Mouse (Mus musculus) ES-Bruce4 (cell line): Measurements from ENCODE around the gene Hddc2. TPM values are rescaled to one million over a fixed set of nuclear protein-coding genes. Genes with fewer than 3 reads are reported as not detected.
A peak's percentile ranks its signal among the peaks of the same experiment; 100 is the strongest.

Experiments used
- H3K27ac ChIP-seq: 2 replicates; pipeline ENCODE4 v1.5.1; 2012; ENCODE audit warnings: low read length, inconsistent platforms; ENCODE audit not compliant: insufficient read depth
- H3K27me3 ChIP-seq: 2 replicates; pipeline ENCODE4 v1.6.1; 2012; ENCODE audit warnings: mild to moderate bottlenecking, low read length, inconsistent platforms; ENCODE audit not compliant: control insufficient read depth, poor library complexity, insufficient read depth, severe bottlenecking
- H3K36me3 ChIP-seq: 2 replicates; pipeline ENCODE4 v1.6.1; 2012; ENCODE audit warnings: inconsistent platforms, mild to moderate bottlenecking, low read length, moderate library complexity; ENCODE audit not compliant: control insufficient read depth, poor library complexity, insufficient read depth, severe bottlenecking
- H3K4me1 ChIP-seq: one replicate; pipeline ENCODE4 v1.8.1; 2011; ENCODE audit warnings: low read length; ENCODE audit not compliant: control insufficient read depth, insufficient read depth
- H3K4me3 ChIP-seq: 2 replicates; pipeline ENCODE4 v1.5.1; 2011; ENCODE audit warnings: low read depth, mild to moderate bottlenecking, low read length
- H3K9ac ChIP-seq: 2 replicates; pipeline ENCODE4 v1.6.1; 2012; ENCODE audit warnings: low read depth, mild to moderate bottlenecking, inconsistent platforms; ENCODE audit not compliant: poor library complexity, severe bottlenecking
- H3K9me3 ChIP-seq: replicated peaks from 2 replicates; pipeline ENCODE4 v1.6.1; 2012; ENCODE audit warnings: mild to moderate bottlenecking, low read length, inconsistent platforms; ENCODE audit not compliant: control insufficient read depth, poor library complexity, insufficient read depth, severe bottlenecking
- CTCF ChIP-seq: IDR thresholded peaks from one replicate; pipeline ENCODE4 v1.8.1; 2011; ENCODE audit warnings: low read depth, low read length
- EP300 ChIP-seq: IDR thresholded peaks from 2 replicates; pipeline ENCODE4 v1.6.1; 2011; ENCODE audit warnings: low read depth, low read length; ENCODE audit not compliant: insufficient read depth
- POLR2A ChIP-seq: IDR thresholded peaks from one replicate; pipeline ENCODE4 v1.8.1; 2011; ENCODE audit warnings: low read length; ENCODE audit not compliant: insufficient read depth
- polyA plus RNA-seq: library from polyadenylated mRNA; stranded (reverse); fragments of >200 nt; gene quantifications from 2 replicates; pipeline ENCODE4 v1.2.4, GENCODE M21; 2011; ENCODE audit warnings: low read depth; ENCODE audit not compliant: missing spikeins, insufficient read depth, insufficient read length

Gene Hddc2
- polyA plus RNA-seq, 1 experiment = 35.6 TPM

DNA sequence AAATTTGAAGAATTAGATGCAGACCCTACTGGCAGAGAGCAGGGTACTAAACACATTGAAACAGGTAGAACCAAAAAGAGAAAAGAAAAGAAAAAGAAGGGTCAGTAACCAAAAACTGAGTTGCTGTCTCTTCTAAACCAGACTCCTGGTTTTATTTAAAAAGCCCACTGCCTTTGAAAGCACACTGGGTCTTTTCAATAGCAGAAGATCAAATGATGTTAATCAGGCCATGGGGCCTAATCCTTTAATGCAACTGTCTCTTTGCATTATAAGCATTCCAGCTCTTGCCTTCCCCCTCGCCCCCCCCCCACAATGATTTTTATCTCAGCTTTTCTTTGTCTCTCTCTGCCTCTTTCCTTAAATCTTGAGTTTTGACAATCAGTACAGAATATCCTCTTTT, 16.7 kb upstream of the Hddc2 start:
- H3K4me1 ChIP-seq = no peaks in the 10 kb centered on the region
- TF ChIP-seq EP300 (no peak), POLR2A (no peak), CTCF (no peak)
- no peaks in the 10 kb centered on the region for H3K9me3 ChIP-seq
- H3K36me3 ChIP-seq = no peaks in the 10 kb centered on the region
- no peak overlapping the region for H3K9ac ChIP-seq
- no peaks in the 10 kb centered on the region for H3K27me3 ChIP-seq
- no peak overlapping the region for H3K4me3 ChIP-seq
- H3K27ac ChIP-seq = no peak overlapping the region

DNA sequence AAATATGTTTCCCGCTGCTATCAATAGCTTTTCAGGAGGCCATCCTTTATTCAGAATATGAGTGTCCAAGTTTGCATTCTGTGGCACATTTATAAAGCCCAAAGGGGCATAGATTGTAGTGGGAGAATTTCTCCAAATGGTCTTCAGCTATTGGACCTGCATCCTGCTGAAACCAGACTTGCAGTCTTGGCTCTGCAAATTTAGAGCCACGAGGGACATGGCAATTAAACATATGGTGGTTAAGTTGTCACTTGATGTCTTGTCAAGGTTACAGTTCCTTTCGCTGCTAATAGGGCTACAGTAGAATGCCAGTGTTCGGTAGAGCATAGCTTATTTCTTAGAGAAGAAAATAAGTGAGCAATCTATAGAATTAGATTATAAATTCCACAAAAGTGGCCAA, 16.1 kb upstream of the Hddc2 start:
- Histone ChIP-seq H3K9me3 (no peaks in the 10 kb centered on the region), H3K27ac (no peak overlapping the region), H3K27me3 (no peaks in the 10 kb centered on the region), H3K9ac (no peak overlapping the region), H3K4me1 (no peaks in the 10 kb centered on the region), H3K4me3 (no peak overlapping the region), H3K36me3 (no peaks in the 10 kb centered on the region)
- TF ChIP-seq EP300 = no peak
- no peak for TF ChIP-seq POLR2A
- no peak for TF ChIP-seq CTCF

DNA sequence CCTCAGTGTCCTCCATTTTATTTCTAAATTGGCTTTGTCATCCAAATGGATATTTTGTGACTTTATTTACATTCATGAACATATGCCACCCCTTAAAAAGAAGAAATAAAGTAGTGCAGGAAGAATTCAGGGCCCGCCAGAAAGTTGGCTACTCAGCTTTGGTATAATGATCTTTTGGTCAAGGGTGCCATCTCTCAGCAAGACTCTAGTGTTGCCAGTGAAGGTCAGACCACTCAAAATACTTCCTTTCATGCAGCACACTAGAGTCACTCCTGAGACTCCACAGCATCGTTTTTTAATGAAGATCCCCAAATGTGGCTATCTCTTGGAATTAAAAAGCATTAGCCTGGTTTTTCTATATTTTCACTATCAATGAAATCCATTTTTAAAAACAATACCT, 14.9 kb upstream of the Hddc2 start:
- Histone ChIP-seq H3K9me3 (no peaks in the 10 kb centered on the region), H3K9ac (no peak overlapping the region), H3K27me3 (no peaks in the 10 kb centered on the region), H3K4me3 (no peak overlapping the region), H3K27ac (no peak overlapping the region), H3K4me1 (no peaks in the 10 kb centered on the region), H3K36me3 (no peaks in the 10 kb centered on the region)
- no peak for TF ChIP-seq EP300
- TF ChIP-seq POLR2A = no peak
- no peak for TF ChIP-seq CTCF

DNA sequence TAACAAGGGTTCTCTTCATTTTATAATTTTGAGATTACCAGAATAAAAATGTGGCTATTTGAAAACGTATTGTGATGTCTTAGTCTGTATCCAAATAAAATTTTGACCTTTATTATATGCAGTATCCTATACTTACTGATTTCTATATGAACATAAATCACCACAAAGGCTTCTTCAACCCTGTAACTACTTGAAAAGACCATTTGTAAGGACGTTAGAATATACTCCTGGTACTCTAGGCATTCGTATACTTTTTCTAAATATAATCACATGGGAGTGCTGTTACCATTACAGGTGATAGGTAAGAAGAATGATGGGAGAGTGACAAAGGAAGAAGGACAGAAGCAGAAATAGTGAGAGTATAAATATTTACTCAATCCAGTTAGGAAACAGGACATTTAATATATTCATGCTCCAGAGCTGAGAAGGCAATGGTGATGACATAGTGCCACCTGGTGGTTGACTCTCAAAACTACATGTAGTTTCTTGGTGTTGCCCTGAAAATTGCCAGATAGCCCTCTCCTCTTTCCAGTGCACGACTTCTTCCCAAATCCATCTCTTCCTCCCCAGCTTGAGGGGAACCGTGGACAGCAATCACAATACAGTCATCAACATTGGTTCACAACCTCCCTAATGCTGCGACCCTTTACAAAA, 14.1 kb upstream of the Hddc2 start:
- Histone ChIP-seq H3K4me3 (no peak overlapping the region), H3K27ac (no peak overlapping the region), H3K27me3 (no peaks in the 10 kb centered on the region), H3K9me3 (no peaks in the 10 kb centered on the region), H3K36me3 (no peaks in the 10 kb centered on the region), H3K4me1 (no peaks in the 10 kb centered on the region), H3K9ac (no peak overlapping the region)
- TF ChIP-seq CTCF = peak; percentile 34
- no peak for TF ChIP-seq POLR2A

DNA sequence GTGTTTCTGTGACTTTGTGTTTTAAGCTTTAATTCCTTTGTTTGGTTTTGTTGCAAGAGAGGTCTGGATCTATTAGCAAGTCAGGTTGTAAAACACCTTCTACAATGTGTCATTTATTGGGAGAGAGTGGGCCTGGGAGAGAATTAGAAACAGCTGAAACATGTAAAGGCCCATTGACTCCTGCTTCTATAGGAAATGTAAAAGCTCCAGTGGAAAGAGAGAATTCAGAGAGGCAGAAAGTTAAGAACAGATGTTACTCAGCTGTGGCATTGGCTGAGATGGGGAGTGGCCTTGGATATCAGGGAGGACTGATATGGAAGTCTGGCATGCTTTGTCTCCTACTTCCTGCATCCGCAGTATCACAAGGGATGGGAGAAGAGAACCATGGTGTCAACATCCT, 12.9 kb upstream of the Hddc2 start:
- no peak overlapping the region for H3K4me3 ChIP-seq
- no peaks in the 10 kb centered on the region for H3K36me3 ChIP-seq
- no peak for TF ChIP-seq POLR2A
- TF ChIP-seq EP300 = no peak
- no peak for TF ChIP-seq CTCF
- H3K4me1 ChIP-seq = no peaks in the 10 kb centered on the region
- no peaks in the 10 kb centered on the region for H3K27me3 ChIP-seq
- H3K9me3 ChIP-seq = no peaks in the 10 kb centered on the region
- no peak overlapping the region for H3K27ac ChIP-seq
- no peak overlapping the region for H3K9ac ChIP-seq

DNA sequence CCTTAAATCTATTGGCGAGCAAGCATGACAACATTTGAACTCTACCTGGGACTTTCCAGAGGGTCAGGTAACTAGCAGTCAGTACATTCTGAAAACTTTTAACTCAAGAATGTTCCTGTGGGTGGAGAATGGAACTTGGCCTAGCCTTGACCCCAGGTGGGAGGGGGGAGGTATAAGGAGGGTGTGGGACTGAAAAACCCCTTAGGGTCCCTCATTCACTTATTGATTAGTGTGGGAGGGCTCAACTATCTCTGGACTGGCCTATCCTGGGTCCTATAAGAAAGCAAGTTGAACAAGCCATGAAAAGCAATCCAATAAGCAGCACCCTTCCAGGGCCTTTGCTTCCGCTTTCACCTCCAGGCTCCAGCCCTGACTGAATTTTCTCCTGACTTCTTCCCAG, 9.7 kb upstream of the Hddc2 start:
- Histone ChIP-seq H3K9me3 (no peaks in the 10 kb centered on the region), H3K36me3 (no peaks in the 10 kb centered on the region), H3K4me3 (no peak overlapping the region), H3K9ac (no peak overlapping the region), H3K27me3 (no peaks in the 10 kb centered on the region), H3K27ac (no peak overlapping the region), H3K4me1 (no peaks in the 10 kb centered on the region)
- TF ChIP-seq POLR2A = no peak
- TF ChIP-seq CTCF = no peak
- TF ChIP-seq EP300 = no peak
